Mouse (Mus musculus): ENCODE data around the gene Numbl. TPM values are rescaled to one million over a fixed set of nuclear protein-coding genes. Genes with fewer than 3 reads are reported as not detected.

Numbl gene
- polyA plus RNA-seq, 1 experiment from 2014 or later: 9.0 TPM

GRCm38 (mm10) chr7:27300351-27300750 lies 42.1 kb downstream of the Numbl start:
- H3K27me3 ChIP-seq (ENCODE audit: control insufficient read depth, insufficient read depth, low read length): no peaks in the 10 kb centered on the region
- DNase-seq (ENCODE audit: low spot score) (no peak), ATAC-seq (ENCODE audit: insufficient number of reproducible peaks, low FRiP score, low TSS enrichment, low read depth) (no peak)
- no peak overlapping the region for H3K27ac ChIP-seq (replicated peaks; ENCODE audit: low read depth, low read length)
- no peak overlapping the region for H3K9ac ChIP-seq (ENCODE audit: low read length)
- H3K4me3 ChIP-seq (ENCODE audit: low read depth, low read length): no peak overlapping the region
- WGBS: 86% methylated on average over 4 of the region's 4 CpGs
- no peaks in the 10 kb centered on the region for H3K9me3 ChIP-seq (ENCODE audit: control insufficient read depth, low read length)
- H3K4me1 ChIP-seq (ENCODE audit: control insufficient read depth, insufficient read depth, low read length): no peaks in the 10 kb centered on the region
- no peaks in the 10 kb centered on the region for H3K36me3 ChIP-seq (ENCODE audit: control insufficient read depth, insufficient read depth, low read length)
- H3K4me2 ChIP-seq (ENCODE audit: low read depth, severe bottlenecking): no peak overlapping the region

- WGBS: 89% methylated on average over 5 of the region's 5 CpGs
- H3K4me3 ChIP-seq (ENCODE audit: low read depth, low read length): no peak overlapping the region
- ATAC-seq (ENCODE audit: insufficient number of reproducible peaks, low FRiP score, low TSS enrichment, low read depth) (no peak), DNase-seq (ENCODE audit: low spot score) (no peak)
- no peaks in the 10 kb centered on the region for H3K36me3 ChIP-seq (ENCODE audit: control insufficient read depth, insufficient read depth, low read length)
- no peak overlapping the region for H3K9ac ChIP-seq (ENCODE audit: low read length)
- H3K4me1 ChIP-seq (ENCODE audit: control insufficient read depth, insufficient read depth, low read length): no peaks in the 10 kb centered on the region
- no peak overlapping the region for H3K4me2 ChIP-seq (ENCODE audit: low read depth, severe bottlenecking)
- H3K27ac ChIP-seq (replicated peaks; ENCODE audit: low read depth, low read length): no peak overlapping the region
- H3K9me3 ChIP-seq (ENCODE audit: control insufficient read depth, low read length): no peaks in the 10 kb centered on the region
- no peaks in the 10 kb centered on the region for H3K27me3 ChIP-seq (ENCODE audit: control insufficient read depth, insufficient read depth, low read length)
Measured at GRCm38 (mm10) chr7:27300801-27301200, 42.6 kb downstream of the Numbl start.

- H3K4me1 ChIP-seq (ENCODE audit: control insufficient read depth, insufficient read depth, low read length): no peaks in the 10 kb centered on the region
- H3K27me3 ChIP-seq (ENCODE audit: control insufficient read depth, insufficient read depth, low read length): no peaks in the 10 kb centered on the region
- 9% methylated on average over 11 of the region's 11 CpGs for WGBS
- H3K27ac ChIP-seq (replicated peaks; ENCODE audit: low read depth, low read length): no peak overlapping the region
- no peaks in the 10 kb centered on the region for H3K9me3 ChIP-seq (ENCODE audit: control insufficient read depth, low read length)
- ATAC-seq (ENCODE audit: insufficient number of reproducible peaks, low FRiP score, low TSS enrichment, low read depth) (no peak), DNase-seq (ENCODE audit: low spot score) (peak; percentile 81)
- H3K4me2 ChIP-seq (ENCODE audit: low read depth, severe bottlenecking): no peak overlapping the region
- no peak overlapping the region for H3K4me3 ChIP-seq (ENCODE audit: low read depth, low read length)
- no peaks in the 10 kb centered on the region for H3K36me3 ChIP-seq (ENCODE audit: control insufficient read depth, insufficient read depth, low read length)
- no peak overlapping the region for H3K9ac ChIP-seq (ENCODE audit: low read length)
Measured at GRCm38 (mm10) chr7:27302172-27302571, 43.9 kb downstream of the Numbl start.

GRCm38 (mm10) chr7:27305091-27305730 lies 47.0 kb downstream of the Numbl start:
- no peak for DNase-seq (ENCODE audit: low spot score)
- no peak for ATAC-seq (ENCODE audit: insufficient number of reproducible peaks, low FRiP score, low TSS enrichment, low read depth)
- Histone ChIP-seq H3K27me3 (ENCODE audit: control insufficient read depth, insufficient read depth, low read length) (peaks cover 3% of the 10 kb centered on the region), H3K4me2 (ENCODE audit: low read depth, severe bottlenecking) (no peak overlapping the region), H3K9me3 (ENCODE audit: control insufficient read depth, low read length) (no peaks in the 10 kb centered on the region), H3K4me1 (ENCODE audit: control insufficient read depth, insufficient read depth, low read length) (no peaks in the 10 kb centered on the region), H3K9ac (ENCODE audit: low read length) (no peak overlapping the region), H3K4me3 (ENCODE audit: low read depth, low read length) (no peak overlapping the region), H3K27ac (replicated peaks; ENCODE audit: low read depth, low read length) (no peak overlapping the region), H3K36me3 (ENCODE audit: control insufficient read depth, insufficient read depth, low read length) (no peaks in the 10 kb centered on the region)
- WGBS: 82% methylated on average over 17 of the region's 17 CpGs

GRCm38 (mm10) chr7:27306161-27307160 lies 48.2 kb downstream of the Numbl start:
- Histone ChIP-seq H3K4me1 (ENCODE audit: control insufficient read depth, insufficient read depth, low read length) (0 out of 2 replicates have a peak, but pooled peaks cover 2% of the 10 kb centered on the region), H3K4me3 (ENCODE audit: low read depth, low read length) (no peak overlapping the region), H3K27me3 (ENCODE audit: control insufficient read depth, insufficient read depth, low read length) (peaks cover 10% of the 10 kb centered on the region), H3K9ac (ENCODE audit: low read length) (no peak overlapping the region), H3K9me3 (ENCODE audit: control insufficient read depth, low read length) (no peaks in the 10 kb centered on the region), H3K27ac (replicated peaks; ENCODE audit: low read depth, low read length) (no peak overlapping the region), H3K4me2 (ENCODE audit: low read depth, severe bottlenecking) (no peak overlapping the region), H3K36me3 (ENCODE audit: control insufficient read depth, insufficient read depth, low read length) (no peaks in the 10 kb centered on the region)
- WGBS: 75% methylated on average over 24 of the region's 24 CpGs
- DNase-seq (ENCODE audit: low spot score) (peak; percentile 59), ATAC-seq (ENCODE audit: insufficient number of reproducible peaks, low FRiP score, low TSS enrichment, low read depth) (no peak)

GRCm38 (mm10) chr7:27307551-27307950 lies 49.3 kb downstream of the Numbl start:
- ATAC-seq (ENCODE audit: insufficient number of reproducible peaks, low FRiP score, low TSS enrichment, low read depth): no peak
- no peak for DNase-seq (ENCODE audit: low spot score)
- 58% methylated on average over 9 of the region's 9 CpGs for WGBS

GRCm38 (mm10) chr7:27308821-27309549 lies 50.8 kb downstream of the Numbl start:
- peak overlapping the region; percentile 46 for H3K4me2 ChIP-seq (ENCODE audit: low read depth, severe bottlenecking)
- H3K27ac ChIP-seq (replicated peaks; ENCODE audit: low read depth, low read length): no peak overlapping the region
- H3K9ac ChIP-seq (ENCODE audit: low read length): no peak overlapping the region
- 7% methylated on average over 28 of the region's 28 CpGs for WGBS
- no peaks in the 10 kb centered on the region for H3K36me3 ChIP-seq (ENCODE audit: control insufficient read depth, insufficient read depth, low read length)
- H3K9me3 ChIP-seq (ENCODE audit: control insufficient read depth, low read length): peaks cover under 1% of the 10 kb centered on the region; the same call in 1 of the 2 replicates
- H3K4me1 ChIP-seq (ENCODE audit: control insufficient read depth, insufficient read depth, low read length): 0 out of 2 replicates have a peak, but pooled peaks cover 2% of the 10 kb centered on the region
- no peak overlapping the region; the same call in 1 of the 2 replicates for H3K4me3 ChIP-seq (ENCODE audit: low read depth, low read length)
- H3K27me3 ChIP-seq (ENCODE audit: control insufficient read depth, insufficient read depth, low read length): peaks cover 10% of the 10 kb centered on the region
- ATAC-seq (ENCODE audit: insufficient number of reproducible peaks, low FRiP score, low TSS enrichment, low read depth) (peak; percentile 31; the same call in 1 of the 2 replicates), DNase-seq (ENCODE audit: low spot score) (peak; percentile 59)

More at GRCm38 (mm10) chr7:27307551-27307950, 49.3 kb downstream of the Numbl start:
- Histone ChIP-seq H3K4me3 (ENCODE audit: low read depth, low read length) (no peak overlapping the region), H3K9me3 (ENCODE audit: control insufficient read depth, low read length) (no peaks in the 10 kb centered on the region), H3K4me2 (ENCODE audit: low read depth, severe bottlenecking) (no peak overlapping the region), H3K9ac (ENCODE audit: low read length) (no peak overlapping the region), H3K36me3 (ENCODE audit: control insufficient read depth, insufficient read depth, low read length) (no peaks in the 10 kb centered on the region), H3K27me3 (ENCODE audit: control insufficient read depth, insufficient read depth, low read length) (peaks cover 10% of the 10 kb centered on the region), H3K4me1 (ENCODE audit: control insufficient read depth, insufficient read depth, low read length) (0 out of 2 replicates have a peak, but pooled peaks cover 2% of the 10 kb centered on the region), H3K27ac (replicated peaks; ENCODE audit: low read depth, low read length) (no peak overlapping the region)

GRCm38 (mm10) chr7:27309832-27310231 lies 51.6 kb downstream of the Numbl start:
- Histone ChIP-seq H3K4me1 (ENCODE audit: control insufficient read depth, insufficient read depth, low read length) (0 out of 2 replicates have a peak, but pooled peaks cover 2% of the 10 kb centered on the region), H3K4me2 (ENCODE audit: low read depth, severe bottlenecking) (no peak overlapping the region), H3K9me3 (ENCODE audit: control insufficient read depth, low read length) (peaks cover 3% of the 10 kb centered on the region; the same call in 1 of the 2 replicates), H3K27me3 (ENCODE audit: control insufficient read depth, insufficient read depth, low read length) (peaks cover 10% of the 10 kb centered on the region), H3K36me3 (ENCODE audit: control insufficient read depth, insufficient read depth, low read length) (no peaks in the 10 kb centered on the region), H3K9ac (ENCODE audit: low read length) (no peak overlapping the region), H3K27ac (replicated peaks; ENCODE audit: low read depth, low read length) (no peak overlapping the region), H3K4me3 (ENCODE audit: low read depth, low read length) (no peak overlapping the region)
- ATAC-seq (ENCODE audit: insufficient number of reproducible peaks, low FRiP score, low TSS enrichment, low read depth) (no peak), DNase-seq (ENCODE audit: low spot score) (no peak)
- WGBS: 37% methylated on average over 3 of the region's 3 CpGs
